Mouse (Mus musculus) bone marrow macrophage, adult 2 months (primary cell): ENCODE measurements around the gene Atg16l1.

Experiments
- CTCF ChIP-seq: IDR thresholded peaks from 2 replicates; pipeline ENCODE4 v1.5.1; 2012; ENCODE audit warnings: low read depth, mild to moderate bottlenecking, low read length, moderate library complexity
- POLR2A ChIP-seq: IDR thresholded peaks from 2 replicates; pipeline ENCODE4 v1.6.1; 2012; ENCODE audit warnings: mild to moderate bottlenecking, low read depth, low read length, borderline replicate concordance

GRCm38 (mm10) chr1:87836453-87836852 is 80.8 kb downstream of the Atg16l1 start:
- TF ChIP-seq POLR2A = no peak
- no peak for TF ChIP-seq CTCF
